Mouse (Mus musculus): ENCODE results near the gene Pak2.

The Pak2 gene

DNA sequence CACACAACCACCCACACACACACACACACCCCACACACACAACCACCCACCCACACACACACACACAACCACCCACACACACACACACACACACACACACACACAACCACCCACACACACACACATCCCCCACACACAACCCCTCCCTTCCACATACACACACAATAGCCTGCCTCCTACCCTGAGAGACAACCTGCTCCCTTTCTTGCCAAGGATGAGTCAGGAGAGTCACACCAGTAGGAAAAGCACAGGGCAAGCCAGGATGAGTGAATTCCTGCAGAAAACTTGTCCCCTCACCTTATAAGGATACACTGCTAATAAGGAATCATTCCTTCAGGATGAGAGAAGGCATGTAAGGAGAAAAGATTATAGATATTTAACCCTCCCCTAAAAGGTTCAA, 85.2 kb downstream of the Pak2 start:
- no peak for DNase-seq

- DNase-seq = no peak
Observed at GRCm38 (mm10) chr16:31993195-31993594, 85.9 kb downstream of the Pak2 start.

- DNase-seq = no peak
Observed at GRCm38 (mm10) chr16:31992039-31992438, 87.1 kb downstream of the Pak2 start.

- no peak for DNase-seq
Observed at GRCm38 (mm10) chr16:31980946-31981345, 98.2 kb downstream of the Pak2 start.

DNA sequence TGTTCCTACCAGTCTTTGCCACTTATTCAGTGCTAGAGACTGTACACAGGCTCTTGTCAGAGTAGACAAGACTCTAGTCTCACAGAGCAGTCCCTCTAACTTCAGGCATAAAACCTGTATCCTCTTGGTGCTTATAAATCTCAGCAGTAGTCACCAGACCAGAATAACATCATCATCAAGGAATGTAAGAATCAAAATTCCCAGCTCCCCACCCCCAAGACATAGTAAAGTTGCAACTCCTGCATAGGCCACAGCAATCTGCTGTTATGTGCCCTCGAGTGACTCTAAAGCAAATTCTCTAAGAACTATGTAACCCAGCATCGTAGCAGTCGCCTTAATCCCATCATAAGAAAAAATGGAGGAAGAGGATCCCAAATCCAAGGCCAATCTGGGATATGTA, 99.6 kb downstream of the Pak2 start:
- no peak for DNase-seq

- no peak for DNase-seq
Observed at GRCm38 (mm10) chr16:31975258-31975657, 103.9 kb downstream of the Pak2 start.
